Mouse (Mus musculus): ENCODE results near the gene 1110051M20Rik. TPM values are rescaled to one million over a fixed set of nuclear protein-coding genes. Genes with fewer than 3 reads are reported as not detected.

The 1110051M20Rik gene
- polyA plus RNA-seq, 1 experiment, result 106 TPM

- DNase-seq, result peak; percentile 68 to 70
- Histone ChIP-seq H3K4me3 (replicated peaks; ENCODE audit: insufficient read depth, low read depth, low read length) (no peak overlapping the region), H3K27ac (ENCODE audit: insufficient read depth, low read length) (no peak overlapping the region), H3K27me3 (ENCODE audit: control insufficient read depth, insufficient read depth, low read length) (no peaks in the 10 kb centered on the region), H3K4me1 (ENCODE audit: control insufficient read depth, insufficient read depth, low read length) (peaks cover 8% of the 10 kb centered on the region)
- 31% methylated on average over 10 of the region's 10 CpGs for WGBS
- TF ChIP-seq POLR2A (IDR thresholded peaks at IDR 0.05; ENCODE audit: borderline replicate concordance, insufficient read depth, low read length) (peak; percentile 24; the same call in 1 of the 2 replicates), CTCF (IDR thresholded peaks at IDR 0.05; ENCODE audit: borderline replicate concordance, insufficient read depth, low read depth, low read length) (peak; percentile 77)
Observed at GRCm38 (mm10) chr2:91278749-91279371, 165.6 kb downstream of the 1110051M20Rik start.

GRCm38 (mm10) chr2:91269687-91270133, 174.8 kb downstream of the 1110051M20Rik start:
- peak; percentile 81 to 91 for DNase-seq
- WGBS, result 15% methylated on average over 8 of the region's 8 CpGs
- TF ChIP-seq CTCF (IDR thresholded peaks at IDR 0.05; ENCODE audit: borderline replicate concordance, insufficient read depth, low read depth, low read length), result no peak
- no peak for TF ChIP-seq POLR2A (IDR thresholded peaks at IDR 0.05; ENCODE audit: borderline replicate concordance, insufficient read depth, low read length)
- Histone ChIP-seq H3K27ac (ENCODE audit: insufficient read depth, low read length) (peak overlapping the region; percentile 63), H3K4me3 (replicated peaks; ENCODE audit: insufficient read depth, low read depth, low read length) (no peak overlapping the region), H3K27me3 (ENCODE audit: control insufficient read depth, insufficient read depth, low read length) (no peaks in the 10 kb centered on the region), H3K4me1 (ENCODE audit: control insufficient read depth, insufficient read depth, low read length) (peaks cover 16% of the 10 kb centered on the region)

GRCm38 (mm10) chr2:91268706-91269105, 175.8 kb downstream of the 1110051M20Rik start:
- Histone ChIP-seq H3K27ac (ENCODE audit: insufficient read depth, low read length) (peak overlapping the region; percentile 62), H3K27me3 (ENCODE audit: control insufficient read depth, insufficient read depth, low read length) (no peaks in the 10 kb centered on the region), H3K4me1 (ENCODE audit: control insufficient read depth, insufficient read depth, low read length) (peaks cover 20% of the 10 kb centered on the region), H3K4me3 (replicated peaks; ENCODE audit: insufficient read depth, low read depth, low read length) (no peak overlapping the region)
- no peak for TF ChIP-seq CTCF (IDR thresholded peaks at IDR 0.05; ENCODE audit: borderline replicate concordance, insufficient read depth, low read depth, low read length)
- TF ChIP-seq POLR2A (IDR thresholded peaks at IDR 0.05; ENCODE audit: borderline replicate concordance, insufficient read depth, low read length), result no peak
- 67% methylated on average over 2 of the region's 2 CpGs for WGBS
- no peak for DNase-seq

- TF ChIP-seq CTCF (IDR thresholded peaks at IDR 0.05; ENCODE audit: borderline replicate concordance, insufficient read depth, low read depth, low read length) (no peak), POLR2A (IDR thresholded peaks at IDR 0.05; ENCODE audit: borderline replicate concordance, insufficient read depth, low read length) (no peak)
- Histone ChIP-seq H3K27ac (ENCODE audit: insufficient read depth, low read length) (no peak overlapping the region), H3K4me1 (ENCODE audit: control insufficient read depth, insufficient read depth, low read length) (peaks cover 20% of the 10 kb centered on the region), H3K27me3 (ENCODE audit: control insufficient read depth, insufficient read depth, low read length) (no peaks in the 10 kb centered on the region), H3K4me3 (replicated peaks; ENCODE audit: insufficient read depth, low read depth, low read length) (no peak overlapping the region)
- 89% methylated on average over 3 of the region's 3 CpGs for WGBS
- DNase-seq, result no peak
Observed at GRCm38 (mm10) chr2:91268042-91268441, 176.5 kb downstream of the 1110051M20Rik start.

- Histone ChIP-seq H3K4me1 (ENCODE audit: control insufficient read depth, insufficient read depth, low read length) (peaks cover 13% of the 10 kb centered on the region), H3K27me3 (ENCODE audit: control insufficient read depth, insufficient read depth, low read length) (no peaks in the 10 kb centered on the region), H3K4me3 (replicated peaks; ENCODE audit: insufficient read depth, low read depth, low read length) (peak within 1 kb of the TSS; percentile 88), H3K27ac (ENCODE audit: insufficient read depth, low read length) (peak within 1 kb of the TSS; percentile 89)
- TF ChIP-seq POLR2A (IDR thresholded peaks at IDR 0.05; ENCODE audit: borderline replicate concordance, insufficient read depth, low read length) (peak; percentile 60; the same call in 1 of the 2 replicates), CTCF (IDR thresholded peaks at IDR 0.05; ENCODE audit: borderline replicate concordance, insufficient read depth, low read depth, low read length) (no peak)
- DNase-seq, result peak; percentile 98 to 100
- WGBS, result under 1% methylated on average over 72 of the region's 72 CpGs
Observed at GRCm38 (mm10) chr2:91264711-91265681, 179.5 kb downstream of the 1110051M20Rik start, which contains the start of gene Arfgap2. TSS of gene Arfgap2 (plus strand) at chr2:91264974.

- DNase-seq, result peak; percentile 34 to 37
- Histone ChIP-seq H3K27ac (ENCODE audit: insufficient read depth, low read length) (peak overlapping the region; percentile 67), H3K4me1 (ENCODE audit: control insufficient read depth, insufficient read depth, low read length) (peaks cover 13% of the 10 kb centered on the region), H3K4me3 (replicated peaks; ENCODE audit: insufficient read depth, low read depth, low read length) (no peak overlapping the region), H3K27me3 (ENCODE audit: control insufficient read depth, insufficient read depth, low read length) (no peaks in the 10 kb centered on the region)
- 70% methylated on average over 17 of the region's 17 CpGs for WGBS
- TF ChIP-seq CTCF (IDR thresholded peaks at IDR 0.05; ENCODE audit: borderline replicate concordance, insufficient read depth, low read depth, low read length) (no peak), POLR2A (IDR thresholded peaks at IDR 0.05; ENCODE audit: borderline replicate concordance, insufficient read depth, low read length) (no peak)
Observed at GRCm38 (mm10) chr2:91263692-91264660, 180.5 kb downstream of the 1110051M20Rik start.

- peak in 1 of 2 experiments; percentile 30 for DNase-seq
- Histone ChIP-seq H3K4me1 (ENCODE audit: control insufficient read depth, insufficient read depth, low read length) (peaks cover 14% of the 10 kb centered on the region), H3K27ac (ENCODE audit: insufficient read depth, low read length) (no peak overlapping the region), H3K4me3 (replicated peaks; ENCODE audit: insufficient read depth, low read depth, low read length) (no peak overlapping the region), H3K27me3 (ENCODE audit: control insufficient read depth, insufficient read depth, low read length) (no peaks in the 10 kb centered on the region)
- 32% methylated on average over 1 of the region's 1 CpGs for WGBS
- TF ChIP-seq CTCF (IDR thresholded peaks at IDR 0.05; ENCODE audit: borderline replicate concordance, insufficient read depth, low read depth, low read length) (no peak), POLR2A (IDR thresholded peaks at IDR 0.05; ENCODE audit: borderline replicate concordance, insufficient read depth, low read length) (no peak)
Observed at GRCm38 (mm10) chr2:91259493-91259892, 185.0 kb downstream of the 1110051M20Rik start.

All from cerebellum, adult 2 months (tissue).